Mouse (Mus musculus): ENCODE measurements at regions not wholly inside any gene's neighbourhood (a gene's known extent, or its start where the extent isn't known, plus 50 kb on each side); places are given as distances from the start of the nearest gene placed in this dataset.
A peak's percentile ranks its signal among the peaks of the same experiment; 100 is the strongest.
"Not testable (repeated sequence)": the region's sequence is repeated elsewhere in the genome, so short reads cannot be mapped to it uniquely, and the experiment has no call there.

- DNase-seq (ENCODE audit: low spot score in 2 of 2), result no peak
Measured at GRCm38 (mm10) chr12:19125541-19125940, 611.2 kb downstream of the 5730507C01Rik start.

DNA sequence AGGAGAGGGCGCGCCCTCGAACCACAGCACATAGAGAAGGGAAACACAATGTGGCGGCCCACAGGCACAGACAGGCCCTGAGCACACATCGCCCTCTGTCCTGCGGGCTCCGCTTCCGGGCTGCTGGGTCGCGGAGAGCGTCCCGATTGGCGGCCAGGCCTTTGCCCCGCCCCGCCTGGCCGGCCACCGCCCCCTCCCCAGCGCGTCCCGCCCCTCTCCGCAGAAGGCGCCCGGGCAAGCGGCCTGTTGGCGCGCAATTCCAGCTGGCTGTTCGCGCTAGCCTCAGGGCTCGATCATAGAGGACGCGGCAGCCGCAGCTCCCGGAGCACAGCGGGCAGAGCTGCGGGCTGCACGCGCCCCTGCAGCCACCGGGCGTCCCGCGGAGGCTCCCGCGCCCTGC, 661.3 kb downstream of the 5730507C01Rik start:
- DNase-seq (ENCODE audit: low spot score in 2 of 2), result no peak

DNA sequence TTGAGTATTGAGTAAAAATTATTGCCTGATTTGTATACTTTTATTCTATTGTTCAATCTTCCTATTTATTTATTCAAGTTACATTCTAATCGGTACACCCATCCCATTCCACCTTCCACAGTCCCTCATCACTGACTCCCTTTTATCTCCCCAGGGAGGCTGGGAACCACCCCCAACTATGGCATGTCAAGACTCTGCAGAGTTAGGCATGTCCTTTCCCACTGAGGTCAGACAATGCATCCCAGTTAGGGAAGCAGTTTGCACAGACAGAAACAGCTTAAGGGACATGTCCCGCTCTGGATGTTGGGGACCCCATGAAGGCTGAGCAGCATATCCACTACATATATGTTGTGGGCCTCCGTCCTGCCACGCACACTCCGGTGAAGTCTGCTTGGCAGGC, 678.1 kb downstream of the 5730507C01Rik start:
- no peak for DNase-seq (ENCODE audit: low spot score in 2 of 2)

- DNase-seq (ENCODE audit: low spot score in 2 of 2), result not testable (repeated sequence)
Measured at GRCm38 (mm10) chr12:19193041-19193440, 678.7 kb downstream of the 5730507C01Rik start.

DNA sequence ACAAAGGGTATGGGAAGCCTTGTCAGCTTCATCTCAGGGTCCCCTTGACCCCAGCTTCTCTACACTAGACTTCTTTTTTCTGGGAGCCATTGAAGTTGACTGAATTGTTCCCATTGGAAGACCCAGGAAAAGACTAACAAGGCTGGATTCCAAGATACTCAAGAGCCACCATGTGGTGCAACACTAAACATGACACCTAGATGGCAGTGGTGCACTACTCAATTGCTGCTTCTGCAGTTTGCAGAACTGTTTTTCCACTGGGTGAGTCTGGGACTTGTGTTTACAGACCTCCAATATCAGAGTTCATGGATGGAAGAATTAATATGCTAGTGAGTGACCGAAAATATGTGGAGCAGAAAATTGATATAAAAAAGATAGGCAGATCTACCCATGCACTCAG, 709.7 kb downstream of the 5730507C01Rik start:
- DNase-seq (ENCODE audit: low spot score in 2 of 2), result not testable (repeated sequence)

GRCm38 (mm10) chr12:19246731-19247130, 707.6 kb upstream of the Gm21863 start:
- peak in 1 of 2 experiments; percentile 7 for DNase-seq (ENCODE audit: low spot score in 2 of 2)

- peak; percentile 7 to 15 for DNase-seq (ENCODE audit: low spot score in 2 of 2)
Measured at GRCm38 (mm10) chr12:19288271-19288890, 665.9 kb upstream of the Gm21863 start.

- not testable (repeated sequence) for DNase-seq (ENCODE audit: low spot score in 2 of 2)
Measured at GRCm38 (mm10) chr12:19289038-19289437, 665.3 kb upstream of the Gm21863 start.

- DNase-seq (ENCODE audit: low spot score in 2 of 2), result not testable (repeated sequence)
Measured at GRCm38 (mm10) chr12:19292068-19292770, 662.1 kb upstream of the Gm21863 start.

All from gastrocnemius, adult 8-10 months (tissue).